Mouse (Mus musculus) stomach, embryonic 16.5 days (tissue): Measurements from ENCODE around the gene Obp2b. TPM values are rescaled to one million over a fixed set of nuclear protein-coding genes. Genes with fewer than 3 reads are reported as not detected.
"Not testable (repeated sequence)": the region's sequence is repeated elsewhere in the genome, so short reads cannot be mapped to it uniquely, and the experiment has no call there.

Experiments used
- ATAC-seq: fragments of 200-750 bp; cut with Nextera tagmentation; 2 replicates; pipeline ENCODE4 v1.8.0; 2017; ENCODE audit warnings: moderate number of reproducible peaks, moderate TSS enrichment; ENCODE audit not compliant: insufficient read depth, low FRiP score
- H3K27ac ChIP-seq: fragments of 300-500 bp; sonication (generic); 2 replicates; pipeline ENCODE4 v1.5.1; 2014; ENCODE audit warnings: low read length
- H3K27me3 ChIP-seq: fragments of 300-500 bp; sonication (generic); 2 replicates; pipeline ENCODE4 v1.6.1; 2014; ENCODE audit warnings: low read length, control low read depth, mixed read lengths; ENCODE audit not compliant: control insufficient read depth, insufficient read depth
- H3K36me3 ChIP-seq: fragments of 300-500 bp; sonication (generic); 2 replicates; pipeline ENCODE4 v1.6.1; 2014; ENCODE audit warnings: low read length; ENCODE audit not compliant: control insufficient read depth, insufficient read depth
- H3K4me1 ChIP-seq: fragments of 300-500 bp; sonication (generic); 2 replicates; pipeline ENCODE4 v1.6.1; 2014; ENCODE audit warnings: low read length, control low read depth, mixed read lengths; ENCODE audit not compliant: control insufficient read depth, insufficient read depth
- H3K4me2 ChIP-seq: fragments of 300-500 bp; sonication (generic); 2 replicates; pipeline ENCODE4 v1.6.1; 2014; ENCODE audit warnings: low read depth, low read length, mixed read lengths
- H3K4me3 ChIP-seq: fragments of 300-500 bp; sonication (generic); replicated peaks from 2 replicates; pipeline ENCODE4 v1.5.1; 2014; ENCODE audit warnings: mild to moderate bottlenecking, low read length
- H3K9ac ChIP-seq: fragments of 300-500 bp; sonication (generic); 2 replicates; pipeline ENCODE4 v1.6.1; 2014; ENCODE audit warnings: low read length
- H3K9me3 ChIP-seq: fragments of 300-500 bp; sonication (generic); replicated peaks from 2 replicates; pipeline ENCODE4 v1.6.1; 2016; ENCODE audit warnings: low read length, control low read depth; ENCODE audit not compliant: control insufficient read depth
- WGBS: fragments of 180-500 bp; shearing (Covaris S2); extraction: QIAGEN DNeasy Blood & Tissue Kit; methylation state at CpG from one replicate; pipeline ENCODE4 v1.1.7; 2014; 5-methylcytosine and 5-hydroxymethylcytosine counted together
- polyA plus RNA-seq: library from polyadenylated mRNA; unstranded; fragments of >200 nt; fragmentation: Nextera tagmentation; extraction: Ambion mirVana; gene quantifications from 2 replicates; pipeline ENCODE4 v1.2.1, GENCODE M21; 2015

Obp2b gene
- polyA plus RNA-seq, 1 experiment from 2014 or later, result not detected

- not testable (repeated sequence) for H3K27me3 ChIP-seq, H3K4me3 ChIP-seq, H3K4me1 ChIP-seq, H3K4me2 ChIP-seq, H3K9ac ChIP-seq, H3K36me3 ChIP-seq, H3K27ac ChIP-seq, ATAC-seq, H3K9me3 ChIP-seq
- 100% methylated on average over 1 of the region's 1 CpGs for WGBS
Observed at GRCm38 (mm10) chr2:25709056-25709455, 27.8 kb upstream of the Obp2b start.

- not testable (repeated sequence) for H3K27me3 ChIP-seq, H3K27ac ChIP-seq, H3K4me1 ChIP-seq, H3K4me2 ChIP-seq, H3K4me3 ChIP-seq, H3K36me3 ChIP-seq, ATAC-seq, H3K9ac ChIP-seq, H3K9me3 ChIP-seq
- 77% methylated on average over 2 of the region's 2 CpGs for WGBS
Observed at GRCm38 (mm10) chr2:25709791-25710190, 27.0 kb upstream of the Obp2b start.

- H3K4me1 ChIP-seq, H3K27ac ChIP-seq, H3K36me3 ChIP-seq, H3K27me3 ChIP-seq, H3K4me3 ChIP-seq, ATAC-seq, H3K9ac ChIP-seq, H3K4me2 ChIP-seq, H3K9me3 ChIP-seq: not testable (repeated sequence)
- 12% methylated on average over 3 of the region's 3 CpGs for WGBS
Observed at GRCm38 (mm10) chr2:25711641-25712040, 25.2 kb upstream of the Obp2b start.

- H3K9ac ChIP-seq, result no peak overlapping the region
- no peaks in the 10 kb centered on the region for H3K27me3 ChIP-seq
- ATAC-seq, result no peak
- H3K36me3 ChIP-seq, result no peaks in the 10 kb centered on the region
- H3K4me3 ChIP-seq, result no peak overlapping the region
- H3K4me2 ChIP-seq, result no peak overlapping the region
- no peaks in the 10 kb centered on the region for H3K4me1 ChIP-seq
- no peaks in the 10 kb centered on the region for H3K9me3 ChIP-seq
- no peak overlapping the region for H3K27ac ChIP-seq
Observed at GRCm38 (mm10) chr2:25717222-25717621, 19.6 kb upstream of the Obp2b start.

- H3K9me3 ChIP-seq, result no peaks in the 10 kb centered on the region
- ATAC-seq, result no peak
- H3K27me3 ChIP-seq, result no peaks in the 10 kb centered on the region
- no peak overlapping the region for H3K4me3 ChIP-seq
- no peaks in the 10 kb centered on the region for H3K36me3 ChIP-seq
- 45% methylated on average over 2 of the region's 2 CpGs for WGBS
- H3K4me1 ChIP-seq, result no peaks in the 10 kb centered on the region
- no peak overlapping the region for H3K4me2 ChIP-seq
- H3K27ac ChIP-seq, result no peak overlapping the region
- H3K9ac ChIP-seq, result no peak overlapping the region
Observed at GRCm38 (mm10) chr2:25733199-25733930, 3.4 kb upstream of the Obp2b start.

GRCm38 (mm10) chr2:25741671-25742070, 4.9 kb downstream of the Obp2b start:
- Histone ChIP-seq H3K4me3 (no peak overlapping the region), H3K36me3 (no peaks in the 10 kb centered on the region), H3K27ac (no peak overlapping the region), H3K4me2 (no peak overlapping the region), H3K4me1 (no peaks in the 10 kb centered on the region), H3K9ac (no peak overlapping the region), H3K27me3 (no peaks in the 10 kb centered on the region), H3K9me3 (no peaks in the 10 kb centered on the region)
- ATAC-seq, result no peak
- 78% methylated on average over 1 of the region's 1 CpGs for whole genome bisulfite sequencing

GRCm38 (mm10) chr2:25754201-25754600, 17.4 kb downstream of the Obp2b start:
- ATAC-seq, result no peak
- WGBS, result 86% methylated on average over 1 of the region's 1 CpGs

GRCm38 (mm10) chr2:25758064-25758625, 21.3 kb downstream of the Obp2b start:
- Histone ChIP-seq H3K4me3 (no peak overlapping the region), H3K9ac (no peak overlapping the region), H3K4me1 (no peaks in the 10 kb centered on the region), H3K36me3 (no peaks in the 10 kb centered on the region), H3K27ac (no peak overlapping the region), H3K4me2 (no peak overlapping the region), H3K9me3 (no peaks in the 10 kb centered on the region), H3K27me3 (no peaks in the 10 kb centered on the region)
- ATAC-seq, result no peak
- WGBS, result 69% methylated on average over 4 of the region's 4 CpGs

More at GRCm38 (mm10) chr2:25754201-25754600, 17.4 kb downstream of the Obp2b start:
- no peaks in the 10 kb centered on the region for H3K9me3 ChIP-seq
- no peak overlapping the region for H3K4me3 ChIP-seq
- H3K4me2 ChIP-seq, result no peak overlapping the region
- H3K27ac ChIP-seq, result no peak overlapping the region
- no peaks in the 10 kb centered on the region for H3K36me3 ChIP-seq
- no peak overlapping the region for H3K9ac ChIP-seq
- no peaks in the 10 kb centered on the region for H3K4me1 ChIP-seq
- no peaks in the 10 kb centered on the region for H3K27me3 ChIP-seq

- Histone ChIP-seq H3K9me3 (no peaks in the 10 kb centered on the region), H3K27me3 (no peaks in the 10 kb centered on the region), H3K36me3 (no peaks in the 10 kb centered on the region), H3K27ac (no peak within 1 kb of the TSS), H3K9ac (no peak within 1 kb of the TSS), H3K4me3 (no peak within 1 kb of the TSS), H3K4me1 (no peaks in the 10 kb centered on the region), H3K4me2 (no peak within 1 kb of the TSS)
- no peak for ATAC-seq
- 36% methylated on average over 2 of the region's 2 CpGs for WGBS
Observed at GRCm38 (mm10) chr2:25765269-25765668, 28.5 kb downstream of the Obp2b start, which contains the start of gene Lcn3. Lcn3 (plus strand) TSS chr2:25765569.
